Mouse (Mus musculus) left cerebral cortex, postnatal 25 days (tissue): Measurements from ENCODE around the gene Vps26c. TPM values are rescaled to one million over a fixed set of nuclear protein-coding genes. Genes with fewer than 3 reads are reported as not detected.
"Not testable (repeated sequence)": the region's sequence is repeated elsewhere in the genome, so short reads cannot be mapped to it uniquely, and the experiment has no call there.

Source experiments
- DNase-seq, 2 experiments: peaks; one replicate each; pipeline ENCODE4 v3.0.0; 2022; ENCODE audit warnings: low spot score in 2 of 2, mixed read lengths in 1 of 2
- intact Hi-C: fragments of 180-260 bp; cut with DNase I; formaldehyde crosslinking; loops from one replicate; pipeline ENCODE4 v1.15.1; 2025
- total RNA-seq, 2 experiments: library from RNA; stranded (reverse); gene quantifications; 2 replicates each; pipeline ENCODE4 v1.2.3; 2021

Gene Vps26c
- total RNA-seq, 2 experiments from 2014 or later, result 29.4 to 33.7 TPM

DNA sequence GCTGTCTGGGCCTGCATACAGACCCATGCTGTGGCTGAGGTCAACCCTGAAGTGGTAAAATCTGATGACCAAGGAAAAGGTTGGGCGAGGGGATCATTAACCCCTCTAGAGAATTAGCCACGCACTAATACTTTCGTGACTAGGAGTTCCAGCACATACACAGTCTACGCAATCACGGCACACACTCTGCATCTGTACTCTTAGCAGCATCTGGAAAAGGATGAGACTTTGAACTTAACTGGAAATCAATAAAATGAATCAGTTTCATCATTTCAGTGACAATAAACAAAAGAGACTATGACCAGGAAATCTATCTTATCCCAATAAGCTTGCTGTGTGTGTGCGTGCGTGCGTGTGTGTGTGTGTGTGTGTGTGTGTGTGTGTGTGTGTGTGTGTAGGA lies 17.9 kb downstream of the Vps26c start:
- DNase-seq, result no peak
- intact Hi-C loops, result no loop called here

GRCm38 (mm10) chr16:94507071-94507470 lies 19.6 kb downstream of the Vps26c start:
- no peak for DNase-seq
- intact Hi-C loops, result no loop called here

- intact Hi-C loops, result no loop called here
- no peak for DNase-seq
Measured at GRCm38 (mm10) chr16:94504192-94504591, 22.4 kb downstream of the Vps26c start.

DNA sequence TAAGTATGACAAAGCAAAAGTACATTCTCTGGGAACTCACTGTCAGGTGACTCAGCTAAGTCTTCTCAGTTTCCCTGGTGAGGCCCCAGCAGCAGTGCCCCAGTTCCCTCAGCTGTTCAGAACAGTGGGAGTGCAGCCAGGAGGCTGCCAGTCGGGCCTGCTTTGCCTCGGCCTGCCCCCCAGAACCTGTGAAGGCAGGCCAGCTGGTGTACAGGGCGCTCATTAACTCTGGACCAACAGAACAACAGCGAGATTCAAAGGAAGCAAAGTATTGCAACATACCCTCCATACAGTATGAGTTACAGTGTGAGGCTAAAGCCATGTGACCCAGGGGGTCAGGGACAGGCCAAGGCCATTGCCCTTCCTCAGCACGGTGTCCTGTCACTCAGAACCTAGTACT lies 28.7 kb downstream of the Vps26c start:
- peak; percentile 62 to 82 for DNase-seq
- intact Hi-C loops, result no loop called here

DNA sequence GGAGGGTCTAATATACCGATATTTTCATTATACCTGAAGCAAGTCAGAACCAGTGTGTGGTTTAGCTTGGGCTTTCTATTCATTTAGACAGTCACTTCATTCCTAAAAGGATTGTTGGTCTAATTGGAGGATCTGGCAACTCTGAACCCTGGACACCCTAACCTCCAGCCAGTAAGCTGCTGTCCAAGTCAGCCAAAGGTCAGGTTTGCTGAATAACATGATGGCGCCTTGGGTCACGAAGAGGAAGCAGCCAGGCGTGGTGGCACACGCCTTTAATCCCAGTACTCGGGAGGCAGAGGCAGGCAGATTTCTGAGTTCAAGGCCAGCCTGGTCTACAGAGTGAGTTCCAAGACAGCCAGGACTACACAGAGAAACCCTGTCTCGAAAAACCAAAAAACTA lies 29.5 kb downstream of the Vps26c start:
- DNase-seq, intact Hi-C loops: not testable (repeated sequence)

- peak; percentile 27 to 87 for DNase-seq
- intact Hi-C loops, result no loop called here
Measured at GRCm38 (mm10) chr16:94489326-94489725, 37.3 kb downstream of the Vps26c start.

GRCm38 (mm10) chr16:94487341-94487740 lies 39.3 kb downstream of the Vps26c start:
- no peak for DNase-seq
- intact Hi-C loops, result no loop called here

- intact Hi-C loops, result no loop called here
Measured at GRCm38 (mm10) chr16:94484752-94485535, 41.7 kb downstream of the Vps26c start.

GRCm38 (mm10) chr16:94473086-94473822 lies 53.4 kb downstream of the Vps26c start:
- peak in 1 of 2 experiments; percentile 54 for DNase-seq
- intact Hi-C loops, result no loop called here

More at GRCm38 (mm10) chr16:94484752-94485535, 41.7 kb downstream of the Vps26c start:
- DNase-seq, result no peak

DNA sequence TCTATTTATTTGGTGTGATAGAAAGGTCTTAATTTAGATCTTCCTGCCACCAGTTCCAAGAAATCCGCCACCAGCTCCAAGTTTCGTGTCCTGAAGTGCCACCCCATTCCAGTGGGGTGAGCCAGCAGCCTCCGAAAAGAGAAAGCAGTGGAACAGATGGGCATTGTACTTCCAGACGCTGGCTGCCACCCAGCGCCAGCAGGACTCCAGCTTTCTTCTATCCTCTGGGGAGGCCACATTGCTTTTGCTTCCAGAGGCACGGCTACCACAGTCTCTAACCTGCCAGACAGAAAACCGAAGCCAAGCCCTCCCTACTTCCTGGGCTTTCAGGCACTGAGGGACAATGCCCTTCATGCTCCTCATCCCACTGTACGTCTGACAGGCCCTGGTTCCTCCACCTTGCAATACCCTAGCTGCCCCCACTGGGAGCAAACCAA lies 54.1 kb downstream of the Vps26c start:
- intact Hi-C loops, result loop anchor here (1.0 kb wide), 2 partner anchors 54 to 97 kb away; partner anchors contain the start of gene Vps26c
- DNase-seq, result peak; percentile 78 to 96

- DNase-seq, result no peak
- intact Hi-C loops, result no loop called here
Measured at GRCm38 (mm10) chr16:94468391-94468790, 58.2 kb downstream of the Vps26c start.

- intact Hi-C loops, result no loop called here
- no peak for DNase-seq
Measured at GRCm38 (mm10) chr16:94467337-94468055, 59.1 kb downstream of the Vps26c start.

- DNase-seq, intact Hi-C loops: not testable (repeated sequence)
Measured at GRCm38 (mm10) chr16:94466317-94466716, 60.3 kb downstream of the Vps26c start.

DNA sequence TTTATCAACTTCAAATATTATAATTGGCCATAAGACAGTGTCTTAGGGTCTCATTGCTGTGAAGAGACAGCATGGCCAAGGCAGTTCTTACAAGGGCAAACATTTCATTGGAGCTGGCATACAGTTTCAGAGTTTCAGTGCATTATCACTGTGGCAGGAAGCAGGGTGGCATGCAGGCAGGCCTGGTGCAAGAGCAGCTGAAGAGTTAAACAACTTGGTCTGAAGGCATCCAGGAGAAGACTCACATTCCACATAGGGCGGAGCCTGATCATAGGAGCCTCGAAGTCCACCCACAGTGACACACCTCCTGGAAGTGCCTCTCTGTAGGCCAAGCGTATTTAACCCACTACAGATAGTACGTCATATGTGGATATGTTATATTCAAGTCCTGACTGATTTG lies 60.7 kb downstream of the Vps26c start:
- no peak for DNase-seq
- intact Hi-C loops, result no loop called here

- peak in 1 of 2 experiments; percentile 68 for DNase-seq
- intact Hi-C loops, result no loop called here
Measured at GRCm38 (mm10) chr16:94464067-94464466, 62.6 kb downstream of the Vps26c start.

DNA sequence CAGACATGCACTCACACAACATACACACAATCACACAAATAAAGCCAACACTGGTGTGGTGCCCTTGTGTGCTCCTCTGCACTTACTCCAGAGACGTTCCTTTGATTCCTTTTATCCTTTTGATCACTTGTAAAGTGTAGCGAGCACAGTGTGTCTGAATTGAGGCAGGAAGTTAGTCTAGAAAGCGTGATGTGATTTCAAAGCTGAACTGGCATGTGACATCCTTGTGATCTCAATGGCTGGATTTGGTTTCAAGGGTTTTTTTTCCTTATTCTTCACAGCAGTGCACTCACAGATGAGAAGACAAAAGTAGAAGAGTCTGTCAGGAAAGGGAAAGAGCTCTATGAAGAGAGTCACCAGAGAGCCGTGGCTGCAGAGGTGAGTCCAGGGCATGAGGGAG lies 72.5 kb downstream of the Vps26c start:
- intact Hi-C loops, result no loop called here
- no peak for DNase-seq

GRCm38 (mm10) chr16:94452768-94453167 lies 73.9 kb downstream of the Vps26c start:
- DNase-seq, result no peak
- intact Hi-C loops, result no loop called here

DNA sequence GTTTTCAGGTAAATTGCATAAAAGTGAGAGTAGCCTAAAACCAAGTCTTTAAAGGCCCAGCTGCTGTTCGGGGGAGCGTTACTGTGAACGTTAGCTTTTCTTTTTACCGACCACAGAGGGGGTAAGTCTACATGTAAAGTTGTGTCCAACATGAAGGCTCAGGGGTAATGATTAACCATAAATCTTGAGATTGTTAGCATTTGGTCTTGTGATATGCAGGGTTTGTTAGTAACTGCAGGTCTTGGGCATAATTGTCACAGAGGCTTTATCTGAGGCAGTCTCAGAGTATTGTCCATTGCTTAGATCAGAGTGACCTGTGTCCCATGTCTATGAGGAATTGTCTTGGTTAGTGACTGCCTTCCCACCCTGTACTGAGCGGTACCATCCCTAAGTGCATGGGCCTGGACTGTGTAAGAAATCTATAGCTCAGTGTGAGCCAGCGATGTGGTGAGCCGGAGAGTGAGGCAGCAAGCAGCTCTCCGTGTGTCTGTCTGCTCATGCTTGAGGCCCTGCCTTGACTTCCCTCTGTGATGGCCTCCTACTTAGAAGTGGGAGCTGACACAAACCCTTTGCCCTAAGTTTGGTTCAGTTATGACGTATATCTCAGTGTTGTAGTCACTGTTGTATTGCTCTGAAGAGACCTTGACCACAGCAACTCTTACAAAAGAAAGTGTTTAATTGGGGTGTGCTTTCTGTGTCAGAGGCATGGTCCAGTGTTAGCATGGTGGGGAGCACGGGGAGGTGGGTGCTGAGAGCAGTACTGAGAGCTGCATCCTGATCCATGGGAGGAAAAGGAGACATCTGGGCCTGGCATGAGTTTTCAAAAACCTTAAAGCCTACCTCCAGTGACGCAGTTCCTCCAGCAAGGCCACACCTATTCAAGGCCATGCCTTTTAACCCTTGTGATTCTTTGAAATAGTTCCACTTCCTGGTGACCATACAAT lies 74.8 kb downstream of the Vps26c start:
- intact Hi-C loops, result no loop called here
- no peak for DNase-seq

- DNase-seq, result no peak
- intact Hi-C loops, result no loop called here
Measured at GRCm38 (mm10) chr16:94449632-94450031, 77.0 kb downstream of the Vps26c start.
